Mouse (Mus musculus) CH12.LX (cell line): ENCODE measurements at regions not wholly inside any gene's neighbourhood (a gene's known extent, or its start where the extent isn't known, plus 50 kb on each side); places are given as distances from the start of the nearest gene placed in this dataset.

Experiments used
- JUN ChIP-seq: IDR thresholded peaks from 2 replicates; pipeline ENCODE4 v1.6.1; 2011; ENCODE audit warnings: low read depth, mild to moderate bottlenecking, low read length, improper control_type of control experiment, moderate library complexity; ENCODE audit not compliant: insufficient read depth
- NELFE ChIP-seq: IDR thresholded peaks from 2 replicates; pipeline ENCODE4 v1.6.1; 2011; ENCODE audit warnings: low read depth, low read length, improper control_type of control experiment
- USF1 ChIP-seq: IDR thresholded peaks from 2 replicates; pipeline ENCODE4 v1.6.1; 2014; ENCODE audit warnings: low read depth, mild to moderate bottlenecking, inconsistent platforms, low read length, improper control_type of control experiment

GRCm38 (mm10) chr19:21948030-21948429 is 169.9 kb downstream of the Cemip2 start:
- TF ChIP-seq USF1 (no peak), NELFE (no peak), JUN (peak; percentile 19; the same call in 1 of the 2 replicates)
